Mouse (Mus musculus): Measurements from ENCODE around the gene Mfap1a.
A peak's percentile ranks its signal among the peaks of the same experiment; 100 is the strongest.

The Mfap1a gene

DNA sequence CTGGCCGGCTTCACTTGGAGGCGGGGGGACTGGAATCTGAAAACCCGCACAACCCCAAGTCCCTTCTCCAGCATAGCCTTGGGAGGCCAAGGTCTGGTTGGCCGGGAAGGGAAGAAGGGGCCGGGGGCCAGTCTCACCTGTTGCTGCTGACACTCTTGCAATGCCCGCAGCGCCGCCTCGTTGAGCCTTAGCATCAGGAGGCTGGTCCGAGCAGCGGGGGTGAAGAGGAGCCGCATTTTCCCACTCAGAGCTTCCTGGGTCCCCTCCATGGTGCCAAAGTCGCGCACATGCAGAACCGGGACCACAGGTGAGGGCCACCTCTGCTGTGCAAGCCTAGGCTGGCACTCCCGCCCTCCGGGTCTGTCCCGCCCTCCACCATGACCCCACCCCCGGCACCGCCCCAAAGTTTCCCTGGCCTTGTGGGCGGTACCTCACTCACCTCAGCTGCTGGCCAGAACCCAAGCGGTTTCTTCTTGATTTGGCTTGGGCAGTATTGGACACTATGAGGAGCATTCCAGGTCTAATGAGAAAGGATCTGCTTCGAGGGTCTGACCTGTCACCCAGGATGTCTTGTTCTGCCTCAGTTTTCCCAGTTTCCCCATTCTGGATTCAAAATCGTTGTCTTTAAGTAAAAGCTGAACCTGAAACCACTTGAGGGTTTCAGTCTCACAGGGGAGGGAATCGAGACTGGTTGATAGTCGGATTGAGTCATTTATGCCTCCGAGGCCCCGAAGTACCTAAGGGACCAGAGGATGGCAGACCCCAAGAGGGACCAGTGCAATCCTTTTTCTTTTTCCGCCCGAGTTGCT is 64.0 kb downstream of the Mfap1a start:
- DNase-seq (ENCODE audit: low spot score in 2 of 2), result peak; percentile 76 to 86

Measured in spleen, postnatal 10 days (tissue).